Mouse (Mus musculus) ES-Bruce4 (cell line): ENCODE data around the gene Hbb-bs.

Experiments
- CTCF ChIP-seq: IDR thresholded peaks from one replicate; pipeline ENCODE4 v1.8.1; 2011; ENCODE audit warnings: low read depth, low read length
- POLR2A ChIP-seq: IDR thresholded peaks from one replicate; pipeline ENCODE4 v1.8.1; 2011; ENCODE audit warnings: low read length; ENCODE audit not compliant: insufficient read depth

DNA sequence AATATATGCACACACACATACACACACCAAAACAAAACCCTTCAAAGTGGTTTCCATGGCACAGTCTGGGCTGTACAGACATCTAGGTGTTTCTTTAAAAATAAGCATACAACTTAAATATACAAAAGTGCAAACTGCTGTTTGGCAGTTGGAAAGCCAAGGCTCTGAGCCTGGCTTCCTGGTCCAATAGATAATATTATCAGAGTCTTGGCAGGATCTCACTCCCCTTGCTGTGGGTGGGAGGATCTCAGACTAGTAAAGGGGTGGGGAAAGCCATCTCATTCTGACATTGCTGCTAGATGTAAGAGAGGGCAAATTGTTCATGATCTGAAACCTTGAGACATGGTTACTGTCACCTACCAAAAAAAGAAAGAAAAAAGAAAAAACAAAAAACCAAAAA, 42.8 kb upstream of the Hbb-bs start:
- TF ChIP-seq POLR2A (no peak), CTCF (no peak)
